23 mouse cellular contexts compared by ENCODE assay signal in genomic region chr15:82989190-82989704, GRCm38 (mm10). TPM values are rescaled to one million over a fixed set of nuclear protein-coding genes. Genes with fewer than 3 reads are reported as not detected.
DNase-seq lines count a peak whose midpoint lies in the region; ATAC-seq and TF ChIP-seq lines count a peak whose summit lies in the region.
"Had no signal": no experiment of that assay in that cellular context is flagged by ENCODE, and none has a peak within 500 bp of the region (broad histone marks: within the 10 kb centered on the region; RNA-seq: fewer than 3 reads in every experiment).

No protein-coding gene starts in this region.

- TF ChIP-seq CTCF in forebrain, postnatal 0 days (IDR thresholded peaks at IDR 0.05; ENCODE audit: low read depth), result no peak

- H3K36me3 ChIP-seq in forebrain, embryonic 10.5 days (replicated peaks), result no peaks in the 10 kb centered on the region
- no peaks in the 10 kb centered on the region for H3K36me3 ChIP-seq in forebrain, postnatal 0 days (ENCODE audit: insufficient read depth)
- no peaks in the 10 kb centered on the region for H3K36me3 ChIP-seq in hindbrain, embryonic 12.5 days
- no peaks in the 10 kb centered on the region for H3K36me3 ChIP-seq in hindbrain, embryonic 16.5 days (ENCODE audit: control insufficient read depth, insufficient read depth, low read length)
- H3K36me3 ChIP-seq in kidney, embryonic 16.5 days (ENCODE audit: insufficient read depth, low read length), result no peaks in the 10 kb centered on the region
- H3K36me3 ChIP-seq: embryonic facial prominence, embryonic 12.5 days; G1E; limb, embryonic 13.5 days; lung, embryonic 15.5 days; stomach, embryonic 15.5 days had no signal

- H3K4me1 ChIP-seq in forebrain, embryonic 10.5 days, result peaks cover 76% of the 10 kb centered on the region
- peaks cover 26% of the 10 kb centered on the region for H3K4me1 ChIP-seq in forebrain, postnatal 0 days (ENCODE audit: insufficient read depth)
- H3K4me1 ChIP-seq in hindbrain, embryonic 12.5 days, result peaks cover 56% of the 10 kb centered on the region
- H3K4me1 ChIP-seq in hindbrain, embryonic 16.5 days (ENCODE audit: control insufficient read depth, insufficient read depth, low read depth, low read length), result peaks cover 31% of the 10 kb centered on the region
- H3K4me1 ChIP-seq in kidney, embryonic 16.5 days (ENCODE audit: insufficient read depth, low read length), result peaks cover 35% of the 10 kb centered on the region

- WGBS in forebrain, embryonic 10.5 days, result 62% methylated on average over 6 of the region's 6 CpGs
- WGBS in forebrain, postnatal 0 days, result 37% methylated on average over 6 of the region's 6 CpGs
- WGBS in hindbrain, embryonic 12.5 days, result 64% methylated on average over 6 of the region's 6 CpGs
- 58% methylated on average over 6 of the region's 6 CpGs for WGBS in hindbrain, embryonic 16.5 days
- 28% methylated on average over 6 of the region's 6 CpGs for WGBS in kidney, embryonic 16.5 days

- DNase-seq in forebrain, embryonic 10.5 days (ENCODE audit: extremely low spot score, low spot score), result no peak
- no peak for DNase-seq in forebrain, postnatal 0 days
- DNase-seq in kidney, postnatal 14 days, result no peak
- peak; percentile 51 for DNase-seq in Muller cell, postnatal 12 days (ENCODE audit: inconsistent ontology term)
- DNase-seq in T-cell, adult 2 months (ENCODE audit: low spot score), result no peak
- DNase-seq: adrenal gland, postnatal 14 days; cerebellum, adult 11 months; cerebellum, adult 9-10 months; cerebellum, postnatal 36 days; gastrocnemius, postnatal 10 days; heart, postnatal 14 days; kidney, postnatal 10 days; right cerebral cortex, postnatal 25 days had no signal

- H3K9ac ChIP-seq in forebrain, postnatal 0 days, result no peak overlapping the region
- H3K9ac ChIP-seq in hindbrain, embryonic 12.5 days, result no peak overlapping the region
- no peak overlapping the region for H3K9ac ChIP-seq in hindbrain, embryonic 16.5 days (ENCODE audit: low read depth, low read length)
- no peak overlapping the region for H3K9ac ChIP-seq in kidney, embryonic 16.5 days (replicated peaks; ENCODE audit: low read length)
- H3K9ac ChIP-seq: embryonic facial prominence, embryonic 12.5 days; limb, embryonic 13.5 days; lung, embryonic 15.5 days; stomach, embryonic 15.5 days had no signal

- H3K4me3 ChIP-seq in forebrain, embryonic 10.5 days, result no peak overlapping the region
- H3K4me3 ChIP-seq in forebrain, postnatal 0 days (ENCODE audit: low read depth, low read length), result no peak overlapping the region
- H3K4me3 ChIP-seq in hindbrain, embryonic 12.5 days, result no peak overlapping the region
- H3K4me3 ChIP-seq in hindbrain, embryonic 16.5 days (ENCODE audit: low read length), result no peak overlapping the region
- peak overlapping the region; percentile 3; the same call in 1 of the 2 replicates for H3K4me3 ChIP-seq in kidney, embryonic 16.5 days (ENCODE audit: low read length)
- H3K4me3 ChIP-seq: embryonic facial prominence, embryonic 12.5 days; limb, embryonic 13.5 days; lung, embryonic 15.5 days; stomach, embryonic 15.5 days had no signal

- H3K27ac ChIP-seq in forebrain, embryonic 10.5 days, result 0 out of 2 replicates have a peak overlapping the region, but pooled peaks have one; percentile 31
- H3K27ac ChIP-seq in forebrain, postnatal 0 days (ENCODE audit: low read depth, low read length), result no peak overlapping the region
- peak overlapping the region; percentile 60; the same call in 1 of the 2 replicates for H3K27ac ChIP-seq in hindbrain, embryonic 12.5 days
- no peak overlapping the region for H3K27ac ChIP-seq in hindbrain, embryonic 16.5 days (ENCODE audit: low read depth, low read length)
- H3K27ac ChIP-seq in kidney, embryonic 16.5 days (ENCODE audit: low read length), result peak overlapping the region; percentile 23; the same call in 1 of the 2 replicates
- H3K27ac ChIP-seq: lung, embryonic 15.5 days; stomach, embryonic 15.5 days had no signal

- H3K27me3 ChIP-seq in forebrain, embryonic 10.5 days (ENCODE audit: poor library complexity, severe bottlenecking), result peaks cover 96% of the 10 kb centered on the region
- H3K27me3 ChIP-seq in forebrain, postnatal 0 days (ENCODE audit: insufficient read depth, low read length), result no peaks in the 10 kb centered on the region
- peaks cover 46% of the 10 kb centered on the region for H3K27me3 ChIP-seq in hindbrain, embryonic 12.5 days
- no peaks in the 10 kb centered on the region for H3K27me3 ChIP-seq in hindbrain, embryonic 16.5 days (replicated peaks; ENCODE audit: control insufficient read depth, insufficient read depth, low read length)
- H3K27me3 ChIP-seq in kidney, embryonic 16.5 days (ENCODE audit: insufficient read depth, low read length), result peaks cover 41% of the 10 kb centered on the region

- H3K9me3 ChIP-seq in forebrain, embryonic 10.5 days, result no peaks in the 10 kb centered on the region
- H3K9me3 ChIP-seq in forebrain, postnatal 0 days (ENCODE audit: low read length), result no peaks in the 10 kb centered on the region
- no peaks in the 10 kb centered on the region for H3K9me3 ChIP-seq in hindbrain, embryonic 12.5 days (replicated peaks)
- no peaks in the 10 kb centered on the region for H3K9me3 ChIP-seq in hindbrain, embryonic 16.5 days (ENCODE audit: control insufficient read depth, low read length)
- H3K9me3 ChIP-seq in kidney, embryonic 16.5 days (ENCODE audit: low read length), result no peaks in the 10 kb centered on the region
- H3K9me3 ChIP-seq: embryonic facial prominence, embryonic 12.5 days; G1E; limb, embryonic 13.5 days; lung, embryonic 15.5 days; stomach, embryonic 15.5 days had no signal

- no peak overlapping the region for H3K4me2 ChIP-seq in forebrain, postnatal 0 days (ENCODE audit: low read depth)
- no peak overlapping the region for H3K4me2 ChIP-seq in hindbrain, embryonic 12.5 days (replicated peaks)
- H3K4me2 ChIP-seq in hindbrain, embryonic 16.5 days (ENCODE audit: low read length), result no peak overlapping the region
- H3K4me2 ChIP-seq in kidney, embryonic 16.5 days (replicated peaks; ENCODE audit: low read depth, low read length), result peak overlapping the region; percentile 92
- H3K4me2 ChIP-seq: lung, embryonic 15.5 days; midbrain, embryonic 11.5 days; stomach, embryonic 15.5 days had no signal

- no peak for ATAC-seq in forebrain, postnatal 0 days
- no peak for ATAC-seq in hindbrain, embryonic 12.5 days (ENCODE audit: low FRiP score)
- no peak for ATAC-seq in hindbrain, embryonic 16.5 days
- peak; percentile 50 for ATAC-seq in kidney, embryonic 16.5 days (ENCODE audit: low FRiP score, low TSS enrichment)
- ATAC-seq: Patski had no signal

RNA-seq across cellular contexts. Expression of gene Tcf20, which starts 1.6 kb away (rescaled TPM):
- polyA plus RNA-seq in forebrain, embryonic 10.5 days (2016; fragmentation: Nextera tagmentation; extraction: Ambion mirVana), result 6.5 and 7.1 TPM in 2 replicates
- total RNA-seq in forebrain, postnatal 0 days (2014; rRNA removed), result 120 and 150 TPM in 2 replicates
- polyA plus RNA-seq in forebrain, postnatal 0 days (2015; fragmentation: Nextera tagmentation; extraction: Ambion mirVana), result 10.3 and 12.2 TPM in 2 replicates
- 12.4 and 14.0 TPM in 2 replicates for polyA plus RNA-seq in hindbrain, embryonic 12.5 days (2016; fragmentation: Nextera tagmentation; extraction: Ambion mirVana)
- 9.3 TPM in 2 replicates for polyA plus RNA-seq in hindbrain, embryonic 16.5 days (2015; fragmentation: Nextera tagmentation; extraction: Ambion mirVana)
- 7.3 and 8.3 TPM in 2 replicates for polyA plus RNA-seq in kidney, embryonic 16.5 days (2015; fragmentation: Nextera tagmentation; extraction: Ambion mirVana)

RNA-seq across cellular contexts. Expression of gene Nfam1, which starts 43.9 kb away (rescaled TPM):
- polyA plus RNA-seq in forebrain, embryonic 10.5 days (2016; fragmentation: Nextera tagmentation; extraction: Ambion mirVana), result 1.6 and 2.3 TPM in 2 replicates
- total RNA-seq in forebrain, postnatal 0 days (2014; rRNA removed), result 0.69 and 2.9 TPM in 2 replicates
- polyA plus RNA-seq in forebrain, postnatal 0 days (2015; fragmentation: Nextera tagmentation; extraction: Ambion mirVana), result 1.5 and 1.8 TPM in 2 replicates
- 1.9 and 2.2 TPM in 2 replicates for polyA plus RNA-seq in hindbrain, embryonic 12.5 days (2016; fragmentation: Nextera tagmentation; extraction: Ambion mirVana)
- polyA plus RNA-seq in hindbrain, embryonic 16.5 days (2015; fragmentation: Nextera tagmentation; extraction: Ambion mirVana), result 2.2 and 2.5 TPM in 2 replicates
- polyA plus RNA-seq in kidney, embryonic 16.5 days (2015; fragmentation: Nextera tagmentation; extraction: Ambion mirVana), result 2.6 and 3.3 TPM in 2 replicates
- polyA plus RNA-seq: Patski had no signal

Comparison
In these comparisons a context has a peak if more than half of its experiments do, and no peak if none do; other contexts are left out.
1. H3K27ac ChIP-seq: peak in forebrain, embryonic 10.5 days (single experiment), hindbrain, embryonic 12.5 days (single experiment) and kidney, embryonic 16.5 days (single experiment); none in forebrain, postnatal 0 days (single experiment) and hindbrain, embryonic 16.5 days (single experiment).